Mouse (Mus musculus) bone marrow macrophage, adult 2 months (primary cell): ENCODE results near the gene Nid2. TPM values are rescaled to one million over a fixed set of nuclear protein-coding genes. Genes with fewer than 3 reads are reported as not detected.

Source experiments
- H3K27ac ChIP-seq: 2 replicates; pipeline ENCODE4 v1.5.1; 2012; ENCODE audit warnings: low read depth, low read length; ENCODE audit not compliant: insufficient read depth
- H3K4me1 ChIP-seq: 2 replicates; pipeline ENCODE4 v1.6.1; 2012; ENCODE audit warnings: low read length; ENCODE audit not compliant: control insufficient read depth, insufficient read depth
- H3K4me3 ChIP-seq: 2 replicates; pipeline ENCODE4 v1.5.1; 2012; ENCODE audit warnings: mild to moderate bottlenecking, low read length, moderate library complexity; ENCODE audit not compliant: insufficient read depth
- CTCF ChIP-seq: IDR thresholded peaks from 2 replicates; pipeline ENCODE4 v1.5.1; 2012; ENCODE audit warnings: low read depth, mild to moderate bottlenecking, low read length, moderate library complexity
- POLR2A ChIP-seq: IDR thresholded peaks from 2 replicates; pipeline ENCODE4 v1.6.1; 2012; ENCODE audit warnings: mild to moderate bottlenecking, low read depth, low read length, borderline replicate concordance
- polyA plus RNA-seq: library from polyadenylated mRNA; stranded (reverse); fragments of >200 nt; gene quantifications from 2 replicates; pipeline ENCODE4 v1.2.4, GENCODE M21; 2012; ENCODE audit not compliant: missing spikeins, insufficient read depth, insufficient read length

The Nid2 gene
- polyA plus RNA-seq, 1 experiment: 1.5 TPM

DNA sequence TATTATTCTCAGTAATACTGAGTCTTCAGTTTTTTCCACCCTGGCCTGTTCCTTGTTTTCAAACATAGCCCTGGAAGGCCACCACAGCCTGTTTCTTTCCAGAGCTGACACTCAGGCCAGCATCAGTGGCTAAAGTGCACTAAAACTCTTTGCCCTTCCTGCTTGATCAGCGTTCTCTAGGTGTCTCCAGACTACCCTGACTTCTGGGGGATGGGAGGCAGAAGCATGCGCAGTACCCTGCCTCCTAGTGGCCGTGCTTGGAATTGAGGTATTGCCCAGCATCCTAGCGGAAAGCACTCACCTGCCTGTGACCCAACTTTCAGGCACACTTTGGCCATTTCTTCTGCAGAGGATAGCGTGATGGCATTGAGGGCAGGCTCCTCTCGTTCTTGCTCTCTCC lies 25.8 kb downstream of the Nid2 start:
- TF ChIP-seq POLR2A (no peak), CTCF (peak; percentile 76)
- Histone ChIP-seq H3K27ac (peak overlapping the region; percentile 26), H3K4me1 (peaks cover 21% of the 10 kb centered on the region), H3K4me3 (no peak overlapping the region)

GRCm38 (mm10) chr14:19777365-19777764 lies 26.3 kb downstream of the Nid2 start:
- peaks cover 19% of the 10 kb centered on the region for H3K4me1 ChIP-seq
- H3K4me3 ChIP-seq: no peak overlapping the region
- TF ChIP-seq POLR2A (no peak), CTCF (no peak)
- peak overlapping the region; percentile 30 for H3K27ac ChIP-seq

- Histone ChIP-seq H3K27ac (0 out of 2 replicates have a peak overlapping the region, but pooled peaks have one; percentile 30), H3K4me3 (no peak overlapping the region), H3K4me1 (peaks cover 19% of the 10 kb centered on the region)
- TF ChIP-seq POLR2A: no peak
- TF ChIP-seq CTCF: no peak
Observed at GRCm38 (mm10) chr14:19777945-19778344, 26.9 kb downstream of the Nid2 start.

GRCm38 (mm10) chr14:19785797-19786588 lies 34.9 kb downstream of the Nid2 start:
- Histone ChIP-seq H3K27ac (no peak overlapping the region), H3K4me3 (no peak overlapping the region), H3K4me1 (no peaks in the 10 kb centered on the region)
- TF ChIP-seq POLR2A (no peak), CTCF (no peak)

- H3K4me3 ChIP-seq: no peak overlapping the region
- TF ChIP-seq CTCF (no peak), POLR2A (no peak)
- H3K4me1 ChIP-seq: no peaks in the 10 kb centered on the region
- no peak overlapping the region for H3K27ac ChIP-seq
Observed at GRCm38 (mm10) chr14:19788443-19788842, 37.4 kb downstream of the Nid2 start.

DNA sequence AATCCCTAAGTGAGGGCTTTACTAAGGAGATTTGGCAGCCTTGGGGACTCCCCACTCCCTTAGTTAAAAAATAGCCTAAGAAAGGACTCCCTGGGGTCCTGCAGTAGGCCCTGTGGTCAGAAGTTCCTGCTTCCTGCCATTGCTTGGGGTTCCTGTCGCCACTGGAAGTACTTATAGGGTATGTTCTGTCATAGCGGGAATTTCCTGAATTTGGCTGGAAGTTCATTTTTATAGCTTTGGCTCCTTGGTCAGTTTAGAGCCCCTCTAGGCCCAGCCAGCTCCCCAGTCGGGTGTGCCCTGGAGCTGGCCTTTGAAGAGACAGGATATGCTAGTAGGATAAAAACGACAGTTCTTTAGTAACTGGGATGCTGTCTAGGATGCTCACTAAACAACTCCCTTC lies 43.8 kb downstream of the Nid2 start:
- Histone ChIP-seq H3K27ac (no peak overlapping the region), H3K4me1 (no peaks in the 10 kb centered on the region), H3K4me3 (no peak overlapping the region)
- TF ChIP-seq CTCF (no peak), POLR2A (no peak)

DNA sequence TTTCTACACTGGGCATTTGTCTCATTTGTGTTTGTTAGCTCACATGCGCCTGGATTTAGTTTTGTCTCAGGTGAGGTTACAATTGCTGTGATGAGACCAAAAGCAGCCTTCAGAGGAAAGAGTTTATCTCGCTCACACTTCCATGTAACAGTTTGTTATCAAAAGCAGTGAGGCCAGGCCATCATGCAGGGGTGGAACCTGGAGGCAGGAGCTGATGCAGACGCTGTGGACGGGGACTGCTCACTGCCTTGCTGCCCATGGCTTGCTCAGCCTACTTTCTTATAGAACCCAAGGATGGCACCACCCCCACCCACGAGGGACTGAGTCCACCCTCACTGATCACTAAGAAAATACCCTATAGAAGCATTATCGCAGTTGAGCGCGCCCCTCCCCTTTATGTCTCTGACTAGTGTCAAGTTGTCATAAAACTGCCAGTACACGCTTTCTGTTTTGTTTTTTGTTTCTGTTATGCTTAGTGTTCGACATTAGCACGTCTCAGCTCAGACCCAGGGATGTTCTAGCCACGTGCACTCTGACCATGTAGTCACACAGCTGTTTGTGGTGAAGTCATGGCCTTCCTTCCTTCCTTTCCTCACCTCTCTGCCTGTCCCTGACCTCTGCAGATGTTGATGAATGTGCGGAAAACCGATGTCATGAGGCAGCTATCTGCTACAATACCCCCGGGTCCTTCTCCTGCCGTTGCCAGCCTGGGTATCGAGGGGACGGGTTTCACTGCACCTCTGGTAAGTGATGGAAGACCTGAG lies 45.7 kb downstream of the Nid2 start:
- Histone ChIP-seq H3K27ac (no peak overlapping the region), H3K4me3 (no peak overlapping the region), H3K4me1 (0 out of 2 replicates have a peak, but pooled peaks cover 2% of the 10 kb centered on the region)
- TF ChIP-seq CTCF: no peak
- no peak for TF ChIP-seq POLR2A

GRCm38 (mm10) chr14:19800485-19800884 lies 49.4 kb downstream of the Nid2 start:
- Histone ChIP-seq H3K4me1 (peaks cover 4% of the 10 kb centered on the region; the same call in 1 of the 2 replicates), H3K27ac (no peak overlapping the region), H3K4me3 (no peak overlapping the region)
- TF ChIP-seq CTCF: no peak
- TF ChIP-seq POLR2A: no peak

- peaks cover 4% of the 10 kb centered on the region; the same call in 1 of the 2 replicates for H3K4me1 ChIP-seq
- TF ChIP-seq POLR2A (no peak), CTCF (no peak)
- no peak overlapping the region for H3K4me3 ChIP-seq
- H3K27ac ChIP-seq: no peak overlapping the region
Observed at GRCm38 (mm10) chr14:19801474-19802215, 50.6 kb downstream of the Nid2 start.

GRCm38 (mm10) chr14:19803222-19803621 lies 52.2 kb downstream of the Nid2 start:
- Histone ChIP-seq H3K4me3 (no peak overlapping the region), H3K4me1 (peaks cover 4% of the 10 kb centered on the region; the same call in 1 of the 2 replicates), H3K27ac (no peak overlapping the region)
- TF ChIP-seq CTCF: no peak
- TF ChIP-seq POLR2A: no peak
